Mouse (Mus musculus) thymus, postnatal 25 days (tissue): ENCODE measurements around the gene Cdhr5.

Experiments used
- DNase-seq: peaks from one replicate; pipeline ENCODE4 v3.0.0; 2022

The Cdhr5 gene

GRCm38 (mm10) chr7:141276546-141276945 lies at the start of gene Cdhr5:
TSS of gene Cdhr5 (minus strand) at chr7:141276786.
- DNase-seq, result no peak

- DNase-seq, result no peak
Observed at GRCm38 (mm10) chr7:141324686-141325085, 48.1 kb upstream of the Cdhr5 start.

GRCm38 (mm10) chr7:141319446-141319845 lies 42.9 kb upstream of the Cdhr5 start:
- no peak for DNase-seq

- DNase-seq, result no peak
Observed at GRCm38 (mm10) chr7:141317619-141318132, 41.1 kb upstream of the Cdhr5 start.

GRCm38 (mm10) chr7:141315974-141316373 lies 39.4 kb upstream of the Cdhr5 start:
- peak; percentile 74 for DNase-seq

- no peak for DNase-seq
Observed at GRCm38 (mm10) chr7:141315076-141315475, 38.5 kb upstream of the Cdhr5 start.

- no peak for DNase-seq
Observed at GRCm38 (mm10) chr7:141314416-141314815, 37.8 kb upstream of the Cdhr5 start.

GRCm38 (mm10) chr7:141304537-141304936 lies 28.0 kb upstream of the Cdhr5 start:
- DNase-seq, result no peak

GRCm38 (mm10) chr7:141302702-141303268 lies 26.2 kb upstream of the Cdhr5 start:
- peak; percentile 52 for DNase-seq

GRCm38 (mm10) chr7:141301386-141301785 lies 24.8 kb upstream of the Cdhr5 start:
- no peak for DNase-seq

GRCm38 (mm10) chr7:141299175-141299574 lies 22.6 kb upstream of the Cdhr5 start:
- no peak for DNase-seq

GRCm38 (mm10) chr7:141297926-141298650 lies 21.5 kb upstream of the Cdhr5 start:
- DNase-seq, result no peak

- no peak for DNase-seq
Observed at GRCm38 (mm10) chr7:141294479-141294878, 17.9 kb upstream of the Cdhr5 start.

GRCm38 (mm10) chr7:141293852-141294471 lies 17.4 kb upstream of the Cdhr5 start:
- no peak for DNase-seq

- no peak for DNase-seq
Observed at GRCm38 (mm10) chr7:141292583-141293388, 16.2 kb upstream of the Cdhr5 start.

- no peak for DNase-seq
Observed at GRCm38 (mm10) chr7:141291921-141292582, 15.5 kb upstream of the Cdhr5 start, which contains the start of gene Drd4. TSS of gene Drd4 (plus strand) at chr7:141292006.

- no peak for DNase-seq
Observed at GRCm38 (mm10) chr7:141288042-141288441, 11.5 kb upstream of the Cdhr5 start.

GRCm38 (mm10) chr7:141282756-141283155 lies 6.2 kb upstream of the Cdhr5 start:
- no peak for DNase-seq

GRCm38 (mm10) chr7:141281442-141281841 lies 4.9 kb upstream of the Cdhr5 start:
- no peak for DNase-seq

GRCm38 (mm10) chr7:141278766-141279590 lies 2.4 kb upstream of the Cdhr5 start, which contains the start of gene Sct:
TSS of gene Sct (minus strand) at chr7:141279133.
- DNase-seq, result no peak
